Mouse (Mus musculus) fat pad, adult 2 months (tissue): Measurements from ENCODE around the gene Inpp4a.

ENCODE experiments used
- DNase-seq: peaks from one replicate; pipeline ENCODE4 v3.0.0-alpha.2; 2011; ENCODE audit warnings: low read depth, low spot score; ENCODE audit errors: extremely low read depth

The Inpp4a gene

DNA sequence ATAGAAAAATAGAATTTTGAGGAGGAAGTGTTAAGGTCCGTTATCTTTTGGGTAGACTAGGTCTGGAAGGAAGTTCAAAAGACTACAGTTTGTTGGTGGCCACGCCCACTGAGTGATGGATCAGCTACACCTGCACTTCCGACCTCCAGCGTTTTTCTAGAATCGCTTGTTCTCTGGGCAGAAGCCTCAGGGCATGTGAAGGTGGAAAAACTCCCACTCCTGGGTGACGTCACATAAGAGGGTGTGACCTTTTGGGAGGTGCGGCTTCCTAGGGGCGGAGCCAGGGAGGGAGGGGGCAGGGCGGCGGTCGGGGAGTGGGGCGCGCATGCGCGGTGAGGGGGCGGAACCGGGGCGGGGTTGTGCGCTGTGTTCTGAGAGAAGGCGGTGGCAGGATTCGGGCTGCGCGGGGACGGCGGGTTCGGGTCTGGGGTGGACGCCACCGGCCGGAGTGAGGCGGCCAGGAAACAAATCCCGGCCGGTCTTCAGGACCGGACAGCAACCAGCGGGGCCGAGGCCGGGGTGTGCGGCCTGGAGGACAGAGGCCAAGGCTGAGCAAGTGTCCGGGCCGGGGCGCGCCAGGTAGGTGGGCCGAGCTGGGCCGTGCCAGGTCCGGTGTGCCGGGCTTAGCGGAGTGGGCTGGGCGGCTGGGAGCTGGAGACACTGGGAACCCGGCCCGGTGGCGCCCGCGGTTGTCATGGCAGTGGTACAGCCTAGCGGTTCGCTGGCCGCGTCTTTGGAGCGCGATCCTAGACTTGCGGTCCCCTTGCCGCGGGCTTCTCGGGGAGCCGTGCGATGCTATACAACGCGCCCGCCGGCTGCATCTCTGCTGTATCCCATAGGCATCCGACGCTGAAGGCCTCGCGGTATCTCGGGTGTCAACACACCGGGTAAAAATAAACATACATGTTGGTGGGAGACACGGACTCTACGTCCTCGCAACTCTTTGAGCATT is at the start of gene Inpp4a:
Inpp4a (plus strand) TSS at position 326 of the 952 bp plus-strand sequence.
- peak; percentile 23 for DNase-seq

DNA sequence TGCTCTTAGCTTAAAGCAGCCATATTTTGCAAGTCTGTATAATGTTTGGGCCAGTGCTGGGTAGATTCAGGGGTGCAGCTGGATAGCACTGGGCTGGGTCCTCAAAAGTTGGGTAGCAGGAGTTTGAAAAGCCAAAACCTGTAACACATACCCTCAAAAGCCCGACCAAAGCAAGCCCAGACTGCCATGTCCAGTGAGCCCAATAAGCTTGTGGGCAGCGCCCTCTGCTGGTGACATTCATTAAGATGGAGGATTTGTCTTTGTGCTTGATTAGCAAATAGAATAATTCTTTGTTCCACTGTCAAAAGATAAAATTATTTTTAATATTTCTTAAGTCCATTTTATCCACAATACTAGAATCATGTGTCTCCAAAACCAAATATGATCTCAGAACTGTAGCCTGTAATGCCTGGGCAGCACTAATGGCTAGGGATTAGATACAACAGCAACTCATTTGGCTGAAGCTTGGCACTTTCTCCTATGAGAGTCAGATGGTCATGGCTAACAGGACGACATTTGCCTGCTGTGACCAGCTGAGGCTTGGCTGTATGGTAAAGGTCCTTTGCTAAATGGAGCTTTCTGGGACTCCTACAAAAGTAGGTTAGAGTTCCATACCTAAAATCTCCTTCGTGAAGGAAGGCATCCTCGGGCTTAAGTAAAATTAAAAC is 48.9 kb upstream of the Inpp4a start:
- DNase-seq: no peak

DNA sequence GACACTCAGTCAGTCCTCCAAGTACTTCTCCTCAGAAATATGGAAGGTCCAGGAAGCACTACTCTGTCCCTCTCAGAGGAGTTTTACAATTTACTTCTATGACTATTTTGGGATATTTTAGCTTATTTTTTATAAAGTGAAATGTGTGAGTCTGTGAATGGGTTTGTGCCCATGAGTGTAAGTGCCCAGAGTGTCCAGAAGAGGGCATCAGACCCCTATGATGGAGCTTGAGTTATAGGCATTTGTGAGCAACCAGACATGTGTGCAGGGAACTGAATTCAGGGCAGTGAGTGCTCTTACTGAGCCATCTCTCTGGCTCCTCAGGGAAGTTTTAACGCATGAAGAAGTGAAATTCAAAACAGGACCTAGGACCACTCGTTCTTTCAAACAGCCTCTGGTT is 41.2 kb upstream of the Inpp4a start:
- no peak for DNase-seq

DNA sequence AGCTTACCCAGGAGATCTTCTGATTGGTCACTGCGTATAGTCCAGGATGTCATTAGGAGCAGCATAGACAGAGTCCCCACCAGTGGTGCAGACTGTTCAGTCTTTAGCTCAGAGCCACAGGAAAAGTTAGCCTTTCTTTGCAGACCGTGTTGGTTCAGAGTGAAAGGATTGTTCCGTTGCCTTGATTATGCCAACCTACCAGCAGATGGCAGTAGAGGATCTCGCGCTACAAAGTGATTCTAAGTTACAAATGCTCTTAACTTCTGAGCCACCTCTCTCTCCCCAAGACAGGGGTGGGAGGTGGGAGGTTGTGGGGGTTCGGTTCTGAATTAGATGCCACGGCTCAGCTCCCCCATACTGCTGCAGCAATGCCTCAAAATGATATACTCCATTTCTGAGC is 27.2 kb upstream of the Inpp4a start:
- no peak for DNase-seq

DNA sequence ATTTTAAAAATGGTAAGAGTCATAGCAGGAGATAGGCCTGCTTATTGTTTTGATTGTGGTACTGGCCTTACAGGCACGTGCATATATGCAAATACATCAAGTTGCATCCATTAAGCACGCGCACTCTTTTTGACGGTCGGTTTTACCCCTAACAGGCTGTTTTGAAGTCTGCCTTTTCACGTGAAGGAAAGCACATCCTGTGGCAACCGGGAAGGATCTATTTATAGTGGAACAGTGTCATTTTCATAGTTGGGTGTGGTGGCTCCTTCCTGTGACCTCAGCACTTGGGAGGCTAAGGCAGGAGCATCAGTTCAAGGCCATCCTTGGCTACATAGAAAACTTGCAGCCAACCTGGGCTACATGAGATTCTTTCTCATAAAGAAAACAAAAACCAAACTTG is 13.1 kb upstream of the Inpp4a start:
- DNase-seq: no peak

DNA sequence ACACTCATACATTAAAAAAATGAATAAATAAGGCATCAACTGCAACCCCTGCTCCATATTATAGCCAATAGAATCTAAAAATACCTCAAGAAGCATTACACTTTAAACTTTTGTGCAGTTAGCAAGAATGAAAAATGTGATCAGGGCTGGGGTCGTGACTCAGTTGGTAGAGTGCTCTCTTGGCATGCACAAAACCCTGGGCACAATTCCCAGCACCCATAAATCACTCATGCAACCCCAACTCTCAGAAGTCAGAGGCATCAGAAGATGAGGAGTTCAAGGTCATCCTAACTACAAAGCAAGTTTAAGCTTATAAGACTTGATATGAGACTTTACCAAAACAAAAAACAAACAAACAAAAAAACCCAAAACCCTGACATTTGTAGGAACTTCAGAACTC is 11.9 kb upstream of the Inpp4a start:
- DNase-seq: no peak

DNA sequence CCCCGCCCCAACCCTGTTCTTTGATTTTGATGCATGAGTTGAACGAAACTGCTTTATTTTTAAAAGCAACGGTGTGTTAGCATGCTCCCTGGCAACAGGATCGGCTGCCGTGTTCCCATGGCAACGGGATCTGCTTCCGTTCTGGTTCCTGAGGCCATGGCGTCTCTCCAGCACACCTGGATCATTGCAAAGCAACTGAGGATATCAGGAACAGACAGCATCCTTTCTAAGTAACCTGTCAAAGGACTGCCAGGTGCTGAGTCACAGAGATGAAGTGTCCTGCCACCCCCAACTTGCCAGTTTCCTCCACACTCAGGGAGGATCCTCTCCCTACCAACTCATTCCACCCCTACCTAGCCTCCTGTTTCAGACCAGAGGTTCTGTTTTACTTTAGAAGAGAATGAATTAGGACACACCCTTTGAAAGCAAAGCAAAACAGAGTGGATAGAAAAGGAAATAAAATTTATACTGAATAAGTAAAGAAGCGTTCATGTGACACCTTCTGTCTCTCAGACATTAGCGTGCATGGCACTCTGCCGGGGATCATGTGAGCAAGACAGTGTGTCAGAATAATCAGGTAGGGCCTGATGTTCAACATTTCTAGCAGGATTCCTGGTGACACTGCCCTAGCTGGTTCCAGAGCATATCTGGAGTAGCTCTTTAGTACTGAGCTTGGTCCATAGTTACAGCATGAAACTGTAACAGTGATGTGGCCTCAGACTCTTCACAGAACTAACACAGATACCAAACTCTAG is 11.3 kb upstream of the Inpp4a start:
- no peak for DNase-seq

DNA sequence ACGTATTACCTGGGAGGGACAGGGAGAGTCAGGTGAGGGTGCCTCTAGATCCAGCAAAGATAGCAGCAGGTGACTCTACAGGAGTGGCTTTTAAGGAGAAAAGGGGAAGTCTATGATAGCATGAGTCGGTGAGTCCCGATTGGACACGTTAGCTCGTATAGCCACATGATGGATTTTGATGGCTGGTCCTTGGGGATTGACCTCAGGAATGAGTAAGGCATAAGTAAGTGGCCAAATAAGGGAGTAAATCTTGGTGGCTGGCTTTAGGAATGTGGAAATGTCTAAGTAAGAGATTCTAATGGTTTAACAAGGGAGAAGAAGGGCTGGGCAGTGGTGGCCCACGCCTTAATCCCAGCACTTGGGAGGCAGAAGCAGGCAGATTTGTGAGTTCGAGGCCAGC is 10.7 kb upstream of the Inpp4a start:
- DNase-seq: no peak

DNA sequence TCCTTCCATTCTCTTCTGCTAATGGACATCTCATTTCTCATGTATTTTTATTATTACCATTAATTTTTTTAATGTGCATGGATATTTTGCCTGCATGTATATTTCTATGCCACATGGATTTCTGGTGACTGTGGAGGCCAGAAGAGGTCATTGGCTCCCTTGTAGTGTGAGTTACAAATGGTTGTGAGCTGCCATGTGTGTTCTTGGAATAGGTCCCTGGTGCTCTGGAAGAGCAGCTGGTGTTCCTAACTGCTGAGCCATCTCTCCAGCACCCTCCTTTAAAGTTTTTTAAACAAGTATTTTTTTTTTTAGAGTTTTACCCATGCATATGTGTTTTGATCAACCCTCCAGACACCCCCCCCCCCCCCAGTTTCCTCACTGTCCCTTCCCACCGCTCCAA is 3.3 kb upstream of the Inpp4a start:
- no peak for DNase-seq

DNA sequence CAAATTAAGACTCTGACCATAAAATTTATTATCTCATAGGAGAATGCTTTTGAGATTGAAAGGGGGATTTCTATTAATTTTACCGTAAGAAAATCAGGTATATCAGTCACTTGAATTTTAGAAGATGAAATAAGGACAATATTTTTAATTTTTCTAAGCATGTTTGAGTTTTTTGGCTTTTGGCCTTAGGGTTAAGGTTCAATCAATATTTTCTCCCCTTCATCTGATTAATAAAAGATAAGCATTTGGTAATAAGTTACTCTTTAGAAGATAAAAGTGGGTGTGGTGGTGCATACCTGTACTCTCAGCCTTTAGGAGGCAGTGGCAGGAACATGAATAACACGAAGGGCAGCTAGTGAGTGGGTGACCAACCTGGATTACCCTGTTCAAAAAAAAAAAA is 761 bp upstream of the Inpp4a start:
- no peak for DNase-seq

DNA sequence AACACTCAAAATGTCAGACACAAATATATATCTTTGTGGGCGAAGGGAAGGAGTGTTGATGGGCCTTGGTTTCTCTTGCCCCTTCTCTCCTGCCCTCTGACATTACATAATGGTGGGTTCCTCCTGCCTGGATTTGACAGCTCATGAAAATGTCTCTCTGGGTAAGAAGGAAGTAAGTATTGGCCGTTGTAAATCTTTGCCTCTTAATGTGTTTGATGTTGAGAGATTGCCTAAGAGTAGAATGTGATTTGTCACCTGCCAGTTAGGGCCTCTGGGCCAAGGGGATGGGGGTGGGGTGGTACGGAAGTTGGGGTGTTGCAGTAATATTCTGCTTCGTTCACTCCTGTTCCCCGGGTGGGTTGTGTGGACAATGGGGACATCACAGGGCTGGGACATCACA is 985 bp downstream of the Inpp4a start:
- DNase-seq: no peak

DNA sequence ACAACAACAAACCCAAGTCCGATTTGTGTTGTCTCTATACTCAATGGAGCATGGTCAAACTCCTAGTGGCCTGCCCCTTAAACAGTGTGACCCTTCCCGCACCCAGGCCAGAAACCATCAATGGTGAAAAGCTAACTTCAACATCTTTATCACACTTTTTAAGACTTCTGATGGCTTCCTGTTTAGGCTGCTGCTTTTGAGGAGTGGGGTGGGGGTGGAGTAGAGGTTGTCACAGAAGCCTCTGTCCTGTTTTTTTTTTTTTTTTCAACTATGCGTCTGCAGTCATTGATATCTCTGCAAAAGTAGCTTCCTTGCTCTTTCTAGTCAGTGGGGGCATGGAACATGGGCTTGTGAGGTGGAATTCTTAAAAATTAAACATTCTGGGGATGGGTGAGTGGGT is 3.1 kb downstream of the Inpp4a start:
- DNase-seq: no peak

DNA sequence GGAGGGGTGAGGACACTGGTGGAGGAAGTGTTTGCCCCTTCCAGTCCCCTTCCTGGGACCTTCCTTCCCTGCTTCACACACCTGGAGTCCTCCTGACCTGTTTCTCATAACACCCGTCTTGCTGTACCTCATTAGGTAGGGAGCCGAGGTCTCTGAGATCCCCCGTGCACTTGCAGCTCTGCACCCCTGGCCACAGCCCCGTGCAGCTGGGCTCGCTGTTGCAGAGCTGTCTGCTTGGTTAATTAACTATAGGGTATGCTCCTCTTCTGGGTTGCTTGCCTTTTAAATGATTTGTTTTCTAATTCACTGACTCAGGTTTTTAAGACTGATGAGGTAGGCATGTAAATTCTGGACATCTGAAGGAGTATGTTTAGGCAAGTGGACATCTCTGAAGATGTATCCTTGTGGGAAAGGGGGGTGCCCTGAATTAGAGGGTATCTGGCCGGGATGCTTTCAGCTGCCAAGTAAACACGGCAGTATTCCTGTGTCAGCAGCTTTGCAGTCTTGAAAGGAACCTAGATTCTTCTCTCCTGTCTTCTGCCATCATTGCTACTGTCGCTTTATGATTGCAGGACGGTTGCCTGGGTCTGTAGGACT is 6.1 kb downstream of the Inpp4a start:
- no peak for DNase-seq

DNA sequence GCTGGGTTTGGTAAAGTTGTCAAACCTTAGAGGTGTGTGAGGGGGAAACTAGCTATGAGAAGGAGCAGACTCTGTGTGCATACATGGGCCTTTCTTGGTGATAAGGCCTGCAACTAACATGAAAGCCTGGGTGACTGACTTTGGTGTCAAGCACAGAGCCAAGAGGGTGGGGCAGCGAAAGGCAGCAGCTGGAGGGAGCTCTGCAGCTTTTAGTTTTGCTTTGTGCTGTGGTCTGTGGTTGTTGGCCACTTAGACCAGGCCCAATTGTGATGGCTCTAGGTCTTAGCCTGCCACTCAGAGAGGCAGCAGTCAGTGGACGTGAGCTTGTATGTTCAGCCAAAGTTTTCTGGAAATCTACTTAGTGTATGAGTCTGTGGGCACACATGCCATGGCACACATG is 7.9 kb downstream of the Inpp4a start:
- no peak for DNase-seq

DNA sequence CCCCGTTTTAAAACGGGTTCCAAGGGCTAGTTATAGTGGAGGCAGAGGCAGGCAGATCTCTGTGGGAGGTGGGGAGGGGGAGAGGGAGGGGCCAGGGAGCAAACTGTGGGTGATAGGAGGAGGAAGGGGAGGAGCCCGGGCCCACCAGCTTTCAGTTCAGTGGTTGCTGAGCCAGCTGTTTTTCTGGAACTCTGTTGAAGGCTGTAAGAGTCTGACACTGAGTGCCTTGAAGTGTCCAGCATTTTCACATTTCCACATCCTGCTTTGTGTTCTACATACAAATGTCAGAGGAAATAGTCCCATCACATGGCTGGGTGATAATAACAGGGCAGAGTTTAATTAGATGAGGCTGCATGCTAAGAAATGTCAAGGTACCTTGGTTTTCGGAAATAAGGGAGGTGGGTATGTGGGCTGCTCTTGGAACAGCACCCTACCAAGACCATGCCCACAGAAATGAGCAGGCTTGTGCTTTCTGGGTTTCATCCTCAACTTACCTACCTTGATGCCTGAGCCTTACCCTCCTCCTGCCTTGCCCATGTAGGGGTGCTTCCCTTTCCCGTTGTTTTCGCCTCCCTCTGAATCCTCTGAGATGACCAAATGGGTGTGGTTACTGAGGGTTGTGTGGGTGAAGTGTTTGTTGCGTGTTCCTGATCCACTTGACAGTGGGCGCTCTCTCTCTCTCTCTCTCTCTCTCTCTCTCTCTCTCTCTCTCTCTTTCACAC is 8.5 kb downstream of the Inpp4a start:
- DNase-seq: no peak

DNA sequence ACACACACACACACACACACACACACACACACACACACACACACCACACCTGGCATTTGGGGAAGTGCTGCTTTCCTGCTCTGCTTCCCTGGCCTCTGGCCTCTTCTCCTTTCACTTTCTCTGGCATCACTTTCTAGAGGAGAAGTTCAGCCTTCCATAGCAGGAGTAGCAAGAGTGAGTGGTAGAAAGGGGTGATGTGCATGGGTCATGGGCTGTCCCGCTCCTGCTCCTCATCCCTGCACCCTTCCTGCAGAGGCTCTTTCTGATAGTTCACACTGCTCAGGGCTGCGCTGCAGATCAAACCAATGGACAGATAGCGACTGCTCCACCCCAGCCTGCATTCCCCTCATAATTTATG is 9.1 kb downstream of the Inpp4a start:
- DNase-seq: no peak

DNA sequence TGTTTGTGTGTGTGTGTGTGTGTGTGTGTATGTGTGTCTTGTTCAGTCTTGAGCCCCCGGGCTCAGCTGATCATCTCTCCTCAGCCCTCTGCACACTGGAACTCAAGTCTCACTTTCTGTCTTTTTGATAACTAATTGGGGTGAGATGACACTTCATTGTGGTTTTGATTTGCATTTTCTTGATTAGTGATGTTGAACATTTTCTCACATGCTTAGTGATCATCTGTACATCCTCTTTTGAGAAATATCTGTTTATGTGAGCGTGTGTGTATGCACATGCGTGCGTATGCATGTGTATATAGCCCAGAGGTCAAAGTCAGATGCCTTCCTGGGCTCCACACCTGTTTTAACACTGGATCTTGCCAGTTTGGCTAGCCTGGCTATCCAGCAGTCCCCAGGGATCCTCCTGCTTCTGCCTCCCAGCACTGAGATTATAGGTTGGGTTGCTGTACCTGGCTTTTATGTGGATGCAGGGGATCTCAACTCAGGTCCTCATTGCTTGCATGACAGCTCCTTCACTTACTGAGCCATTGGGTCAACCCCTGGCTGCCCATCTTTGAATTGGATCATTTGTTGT is 10.4 kb downstream of the Inpp4a start:
- DNase-seq: no peak

DNA sequence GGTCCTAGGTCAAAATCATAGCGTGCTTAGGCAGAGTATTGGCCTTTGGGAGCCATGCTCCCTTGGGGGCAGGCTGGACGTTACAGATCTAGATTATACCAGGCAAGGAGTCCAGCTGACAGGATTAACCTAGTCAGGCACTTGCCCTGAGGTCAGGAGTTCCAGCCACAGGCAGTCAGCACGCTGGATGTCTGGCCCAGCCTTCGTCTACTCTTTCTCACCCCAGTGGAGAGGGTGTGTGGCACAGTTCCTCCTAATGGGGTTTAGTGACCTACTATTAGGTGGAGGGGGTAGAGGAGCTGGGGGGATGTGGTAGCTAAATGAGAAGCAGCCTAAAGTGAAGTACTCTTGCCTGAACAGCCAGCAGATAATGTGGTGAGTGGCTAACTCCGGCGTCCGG is 14.7 kb downstream of the Inpp4a start:
- DNase-seq: no peak

DNA sequence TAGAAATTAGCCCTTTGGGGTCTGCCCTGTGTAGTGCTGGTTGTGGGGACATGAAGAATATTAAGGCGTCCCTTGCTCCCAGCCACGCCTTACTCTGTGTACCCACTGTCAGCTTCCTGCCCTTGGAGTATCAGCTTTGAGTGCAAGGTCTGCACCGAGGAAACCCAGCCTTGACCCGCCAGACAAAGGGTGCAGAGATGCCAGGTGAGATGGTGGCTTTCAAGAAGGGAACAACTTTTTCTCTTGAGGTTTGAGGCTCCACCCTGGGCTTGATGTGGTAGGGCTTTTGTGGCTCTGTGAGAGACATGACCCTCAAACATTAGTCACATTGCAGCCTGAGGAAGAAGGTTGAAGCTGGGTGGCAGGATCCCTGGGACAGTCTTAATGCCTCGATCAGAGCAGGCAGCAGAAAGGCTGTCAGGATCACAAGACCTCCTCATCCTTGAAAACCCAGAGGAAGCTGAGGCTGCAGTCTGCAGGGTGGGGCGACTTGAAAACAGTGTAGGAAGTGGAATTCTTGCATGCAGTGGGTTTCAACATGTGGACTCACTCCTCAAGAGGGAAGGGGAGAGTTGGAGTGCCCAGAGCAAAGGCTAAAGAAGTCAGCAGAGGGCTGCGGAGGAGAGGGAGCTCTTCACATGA is 18.1 kb downstream of the Inpp4a start:
- DNase-seq: no peak

DNA sequence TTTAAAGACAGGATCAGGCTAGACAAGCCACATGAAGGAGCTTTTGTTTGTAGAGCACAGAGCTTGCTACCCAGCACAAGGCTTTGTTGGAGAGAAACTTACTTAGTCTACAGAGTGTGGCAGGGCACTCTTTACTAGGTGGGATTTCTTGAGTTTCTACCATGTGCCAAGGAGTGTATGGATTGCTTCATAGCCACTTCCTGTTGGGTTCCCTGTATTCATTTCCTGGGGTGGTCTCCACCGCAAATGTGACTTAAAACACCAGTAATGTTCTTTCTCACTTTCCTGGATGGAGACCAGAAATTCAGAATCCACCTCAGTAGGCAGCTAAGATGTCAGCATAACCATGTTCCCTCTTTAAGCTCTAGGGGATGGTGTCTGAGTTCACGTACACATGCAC is 18.9 kb downstream of the Inpp4a start:
- DNase-seq: no peak
